16 mouse cellular contexts compared by ENCODE assay signal in genomic region chr5:102582864-102583410, GRCm38 (mm10).
"Had no signal": no experiment of that assay in that cellular context is flagged by ENCODE, and none has a peak within 500 bp of the region (broad histone marks: within the 10 kb centered on the region; RNA-seq: fewer than 3 reads in every experiment).

No protein-coding gene starts in this region.

- H3K4me1 ChIP-seq: midbrain, embryonic 12.5 days; neural tube, embryonic 13.5 days had no signal

- H3K9me3 ChIP-seq: intestine, embryonic 15.5 days; midbrain, embryonic 12.5 days; neural tube, embryonic 13.5 days had no signal

- H3K9ac ChIP-seq: hindbrain, embryonic 14.5 days; intestine, embryonic 15.5 days; limb, embryonic 13.5 days; liver, embryonic 14.5 days; lung, embryonic 14.5 days; midbrain, embryonic 12.5 days; neural tube, embryonic 13.5 days had no signal

- H3K4me2 ChIP-seq: hindbrain, embryonic 14.5 days; intestine, embryonic 15.5 days; limb, embryonic 13.5 days; lung, embryonic 14.5 days; midbrain, embryonic 12.5 days; neural tube, embryonic 13.5 days had no signal

- H3K27me3 ChIP-seq: intestine, embryonic 15.5 days; limb, embryonic 13.5 days; midbrain, embryonic 12.5 days; neural tube, embryonic 13.5 days had no signal

- H3K36me3 ChIP-seq: intestine, embryonic 15.5 days; limb, embryonic 13.5 days; midbrain, embryonic 12.5 days; neural tube, embryonic 13.5 days had no signal

- H3K27ac ChIP-seq: hindbrain, embryonic 14.5 days; intestine, embryonic 15.5 days; layer of hippocampus, adult 2 months; limb, embryonic 13.5 days; liver, embryonic 14.5 days; midbrain, embryonic 12.5 days; neural tube, embryonic 13.5 days had no signal

- DNase-seq: kidney, adult 18-20 months; kidney, postnatal 10 days; kidney, postnatal 4 days; lung, embryonic 14.5 days; retina, postnatal 1 day; right cerebral cortex, postnatal 14 days; thymus, adult 18-20 months; thymus, postnatal 14 days had no signal

- ATAC-seq: intestine, embryonic 15.5 days; midbrain, embryonic 16.5 days had no signal

- H3K4me3 ChIP-seq: intestine, embryonic 15.5 days; layer of hippocampus, adult 2 months; limb, embryonic 13.5 days; midbrain, embryonic 12.5 days; neural tube, embryonic 13.5 days had no signal
